Mouse (Mus musculus): ENCODE measurements at regions not wholly inside any gene's neighbourhood (a gene's known extent, or its start where the extent isn't known, plus 50 kb on each side); places are given as distances from the start of the nearest gene placed in this dataset.

- WGBS, result 86% methylated on average over 5 of the region's 5 CpGs
- Histone ChIP-seq H3K27me3 (replicated peaks; ENCODE audit: control insufficient read depth, insufficient read depth, low read length) (no peaks in the 10 kb centered on the region), H3K27ac (ENCODE audit: insufficient read depth, low read depth, low read length) (no peak overlapping the region), H3K36me3 (ENCODE audit: control insufficient read depth, insufficient read depth, low read length) (no peaks in the 10 kb centered on the region), H3K4me1 (ENCODE audit: control insufficient read depth, insufficient read depth, low read length) (no peaks in the 10 kb centered on the region; the same call in 1 of the 2 replicates), H3K4me3 (ENCODE audit: insufficient read depth, low read depth, low read length) (no peak overlapping the region)
- no peak for TF ChIP-seq POLR2A (IDR thresholded peaks at IDR 0.05; ENCODE audit: low read depth, low read length)
- no peak for TF ChIP-seq CTCF (conservative IDR thresholded peaks at IDR 0.05; ENCODE audit: insufficient read depth, insufficient read length, low read depth, low read length)
- DNase-seq, result no peak
Observed at GRCm38 (mm10) chr10:21775441-21775840, 106.5 kb upstream of the Sgk1 start.

- WGBS, result 79% methylated on average over 12 of the region's 12 CpGs
- H3K27ac ChIP-seq (ENCODE audit: insufficient read depth, low read depth, low read length), result no peak overlapping the region
- H3K4me3 ChIP-seq (ENCODE audit: insufficient read depth, low read depth, low read length), result no peak overlapping the region
- no peaks in the 10 kb centered on the region for H3K36me3 ChIP-seq (ENCODE audit: control insufficient read depth, insufficient read depth, low read length)
- H3K27me3 ChIP-seq (replicated peaks; ENCODE audit: control insufficient read depth, insufficient read depth, low read length), result no peaks in the 10 kb centered on the region
- no peak for TF ChIP-seq CTCF (conservative IDR thresholded peaks at IDR 0.05; ENCODE audit: insufficient read depth, insufficient read length, low read depth, low read length)
- TF ChIP-seq POLR2A (IDR thresholded peaks at IDR 0.05; ENCODE audit: low read depth, low read length), result no peak
- no peak for DNase-seq
- no peaks in the 10 kb centered on the region; the same call in 1 of the 2 replicates for H3K4me1 ChIP-seq (ENCODE audit: control insufficient read depth, insufficient read depth, low read length)
Observed at GRCm38 (mm10) chr10:21775911-21776761, 105.8 kb upstream of the Sgk1 start.

DNA sequence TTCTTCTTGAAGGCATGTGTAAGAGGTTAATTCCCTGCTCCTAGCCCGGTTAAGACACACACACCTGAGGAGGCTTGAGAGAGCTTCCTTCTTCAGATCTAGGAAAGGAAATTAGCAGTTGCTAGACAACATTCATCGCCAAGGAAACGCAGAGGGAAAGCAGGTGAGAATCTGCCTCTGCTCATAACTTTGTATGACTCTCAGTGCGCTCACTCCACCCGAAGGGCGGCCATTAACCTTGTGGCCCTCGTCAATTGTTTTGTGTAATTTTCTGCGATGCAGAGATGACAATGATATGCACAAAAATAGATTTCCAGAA, 105.3 kb upstream of the Sgk1 start:
- no peak for DNase-seq
- H3K27ac ChIP-seq (ENCODE audit: insufficient read depth, low read depth, low read length), result no peak overlapping the region
- H3K4me3 ChIP-seq (ENCODE audit: insufficient read depth, low read depth, low read length), result no peak overlapping the region
- H3K4me1 ChIP-seq (ENCODE audit: control insufficient read depth, insufficient read depth, low read length), result no peaks in the 10 kb centered on the region; the same call in 1 of the 2 replicates
- WGBS, result 80% methylated on average over 8 of the region's 8 CpGs
- H3K36me3 ChIP-seq (ENCODE audit: control insufficient read depth, insufficient read depth, low read length), result no peaks in the 10 kb centered on the region
- H3K27me3 ChIP-seq (replicated peaks; ENCODE audit: control insufficient read depth, insufficient read depth, low read length), result no peaks in the 10 kb centered on the region
- TF ChIP-seq POLR2A (IDR thresholded peaks at IDR 0.05; ENCODE audit: low read depth, low read length), result no peak
- no peak for TF ChIP-seq CTCF (conservative IDR thresholded peaks at IDR 0.05; ENCODE audit: insufficient read depth, insufficient read length, low read depth, low read length)

- H3K36me3 ChIP-seq (ENCODE audit: control insufficient read depth, insufficient read depth, low read length), result no peaks in the 10 kb centered on the region
- H3K4me3 ChIP-seq (ENCODE audit: insufficient read depth, low read depth, low read length), result no peak overlapping the region
- TF ChIP-seq POLR2A (IDR thresholded peaks at IDR 0.05; ENCODE audit: low read depth, low read length) (no peak), CTCF (conservative IDR thresholded peaks at IDR 0.05; ENCODE audit: insufficient read depth, insufficient read length, low read depth, low read length) (no peak)
- 82% methylated on average over 3 of the region's 3 CpGs for WGBS
- DNase-seq, result no peak
- no peaks in the 10 kb centered on the region for H3K27me3 ChIP-seq (replicated peaks; ENCODE audit: control insufficient read depth, insufficient read depth, low read length)
- no peaks in the 10 kb centered on the region; the same call in 1 of the 2 replicates for H3K4me1 ChIP-seq (ENCODE audit: control insufficient read depth, insufficient read depth, low read length)
- H3K27ac ChIP-seq (ENCODE audit: insufficient read depth, low read depth, low read length), result no peak overlapping the region
Observed at GRCm38 (mm10) chr10:21777103-21777502, 104.9 kb upstream of the Sgk1 start.

DNA sequence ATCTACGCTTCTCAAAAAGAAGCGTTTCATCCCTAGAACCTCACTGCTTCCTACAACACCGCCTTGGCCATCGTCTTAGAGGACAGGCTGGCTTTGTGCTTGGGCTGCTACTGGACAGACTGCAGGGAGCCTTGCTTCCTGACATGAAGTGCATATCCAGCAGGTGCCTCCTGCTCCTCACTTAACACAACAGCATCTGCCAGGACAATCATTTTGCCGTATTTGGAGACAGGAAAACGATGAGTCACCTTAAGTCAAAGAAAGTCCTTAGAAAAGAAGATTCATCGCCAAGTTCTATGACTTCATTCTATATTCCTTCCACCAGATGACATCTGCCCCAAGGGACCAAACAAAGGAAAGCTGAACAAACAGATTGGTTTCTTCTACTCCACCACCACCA, 98.5 kb upstream of the Sgk1 start:
- WGBS, result 82% methylated on average over 7 of the region's 7 CpGs
- H3K4me3 ChIP-seq (ENCODE audit: insufficient read depth, low read depth, low read length), result no peak overlapping the region
- no peaks in the 10 kb centered on the region for H3K27me3 ChIP-seq (replicated peaks; ENCODE audit: control insufficient read depth, insufficient read depth, low read length)
- DNase-seq, result peak; percentile 68
- H3K4me1 ChIP-seq (ENCODE audit: control insufficient read depth, insufficient read depth, low read length), result no peaks in the 10 kb centered on the region
- no peaks in the 10 kb centered on the region for H3K36me3 ChIP-seq (ENCODE audit: control insufficient read depth, insufficient read depth, low read length)
- H3K27ac ChIP-seq (ENCODE audit: insufficient read depth, low read depth, low read length), result no peak overlapping the region
- no peak for TF ChIP-seq CTCF (conservative IDR thresholded peaks at IDR 0.05; ENCODE audit: insufficient read depth, insufficient read length, low read depth, low read length)
- no peak for TF ChIP-seq POLR2A (IDR thresholded peaks at IDR 0.05; ENCODE audit: low read depth, low read length)

DNA sequence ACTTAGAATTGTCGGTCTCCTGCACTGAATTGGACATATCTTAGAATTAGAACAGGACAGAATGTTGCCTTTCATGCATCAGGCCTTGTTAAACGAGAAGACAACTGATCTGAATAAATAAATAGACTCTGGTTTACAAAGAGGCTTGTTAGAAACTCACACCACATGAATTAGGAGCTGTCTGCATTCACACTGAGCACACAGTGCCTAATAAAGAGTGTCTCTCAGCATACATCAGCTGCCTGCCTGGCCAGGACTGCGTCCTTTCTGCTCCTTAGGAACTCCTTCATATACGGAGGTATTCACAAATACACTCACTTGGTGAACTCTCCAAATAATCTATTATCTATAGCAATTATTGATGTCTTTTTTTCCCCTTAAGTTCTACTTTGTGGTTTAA, 96.9 kb upstream of the Sgk1 start:
- no peak for DNase-seq
- Histone ChIP-seq H3K4me3 (ENCODE audit: insufficient read depth, low read depth, low read length) (no peak overlapping the region), H3K27ac (ENCODE audit: insufficient read depth, low read depth, low read length) (no peak overlapping the region), H3K27me3 (replicated peaks; ENCODE audit: control insufficient read depth, insufficient read depth, low read length) (no peaks in the 10 kb centered on the region), H3K36me3 (ENCODE audit: control insufficient read depth, insufficient read depth, low read length) (no peaks in the 10 kb centered on the region), H3K4me1 (ENCODE audit: control insufficient read depth, insufficient read depth, low read length) (peaks cover 5% of the 10 kb centered on the region; the same call in 1 of the 2 replicates)
- 88% methylated on average over 4 of the region's 4 CpGs for WGBS
- TF ChIP-seq POLR2A (IDR thresholded peaks at IDR 0.05; ENCODE audit: low read depth, low read length), result no peak
- no peak for TF ChIP-seq CTCF (conservative IDR thresholded peaks at IDR 0.05; ENCODE audit: insufficient read depth, insufficient read length, low read depth, low read length)

DNA sequence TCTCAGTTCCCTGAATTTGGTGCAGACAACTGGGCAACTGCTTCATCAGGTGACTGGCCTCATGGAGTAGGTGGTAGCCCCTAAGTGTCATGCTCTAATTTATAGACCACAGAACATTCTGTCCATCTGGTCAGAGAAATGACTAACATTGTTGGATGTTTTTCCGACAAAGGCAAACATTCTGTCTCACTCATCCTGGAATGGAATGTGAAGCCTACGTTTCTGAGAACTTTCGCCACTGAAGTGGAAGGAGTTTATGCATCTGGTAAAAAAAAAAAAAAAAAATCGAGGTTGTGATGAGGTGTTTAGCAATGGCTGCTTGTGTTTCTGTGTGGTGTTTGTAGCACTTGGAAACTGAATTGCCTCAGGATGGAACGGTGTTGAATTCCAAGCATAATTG, 96.2 kb upstream of the Sgk1 start:
- Histone ChIP-seq H3K36me3 (ENCODE audit: control insufficient read depth, insufficient read depth, low read length) (no peaks in the 10 kb centered on the region), H3K27ac (ENCODE audit: insufficient read depth, low read depth, low read length) (no peak overlapping the region), H3K27me3 (replicated peaks; ENCODE audit: control insufficient read depth, insufficient read depth, low read length) (no peaks in the 10 kb centered on the region), H3K4me3 (ENCODE audit: insufficient read depth, low read depth, low read length) (no peak overlapping the region), H3K4me1 (ENCODE audit: control insufficient read depth, insufficient read depth, low read length) (peaks cover 5% of the 10 kb centered on the region; the same call in 1 of the 2 replicates)
- TF ChIP-seq CTCF (conservative IDR thresholded peaks at IDR 0.05; ENCODE audit: insufficient read depth, insufficient read length, low read depth, low read length) (no peak), POLR2A (IDR thresholded peaks at IDR 0.05; ENCODE audit: low read depth, low read length) (no peak)
- WGBS, result 77% methylated on average over 5 of the region's 5 CpGs
- no peak for DNase-seq

Measured in kidney, adult 2 months (tissue).